Mouse (Mus musculus) midbrain, embryonic 16.5 days (tissue): ENCODE data around the gene Tmx4. TPM values are rescaled to one million over a fixed set of nuclear protein-coding genes. Genes with fewer than 3 reads are reported as not detected.

Source experiments
- ATAC-seq: fragments of 200-750 bp; cut with Nextera tagmentation; 2 replicates; pipeline ENCODE4 v1.8.0; 2017; ENCODE audit warnings: moderate TSS enrichment
- H3K27ac ChIP-seq: fragments of 300-500 bp; sonication (generic); 2 replicates; pipeline ENCODE4 v1.5.1; 2014; ENCODE audit warnings: mild to moderate bottlenecking, low read length, mixed read lengths
- H3K27me3 ChIP-seq: fragments of 300-500 bp; sonication (generic); 2 replicates; pipeline ENCODE4 v1.6.1; 2014; ENCODE audit warnings: low read depth, low read length, mixed read lengths; ENCODE audit not compliant: control insufficient read depth, insufficient read depth
- H3K36me3 ChIP-seq: fragments of 300-500 bp; sonication (generic); 2 replicates; pipeline ENCODE4 v1.6.1; 2014; ENCODE audit warnings: mild to moderate bottlenecking, low read length, moderate library complexity, mixed read lengths; ENCODE audit not compliant: control insufficient read depth, insufficient read depth
- H3K4me1 ChIP-seq: fragments of 300-500 bp; sonication (generic); 2 replicates; pipeline ENCODE4 v1.6.1; 2014; ENCODE audit warnings: mild to moderate bottlenecking, low read length, mixed read lengths; ENCODE audit not compliant: control insufficient read depth, insufficient read depth
- H3K4me2 ChIP-seq: fragments of 300-500 bp; sonication (generic); 2 replicates; pipeline ENCODE4 v1.6.1; 2014; ENCODE audit warnings: mild to moderate bottlenecking, low read length, mixed read lengths
- H3K4me3 ChIP-seq: fragments of 300-500 bp; sonication (generic); 2 replicates; pipeline ENCODE4 v1.5.1; 2014; ENCODE audit warnings: low read depth, mild to moderate bottlenecking, low read length, moderate library complexity, mixed read lengths
- H3K9ac ChIP-seq: fragments of 300-500 bp; sonication (generic); 2 replicates; pipeline ENCODE4 v1.6.1; 2014; ENCODE audit warnings: low read depth, low read length, mixed read lengths
- H3K9me3 ChIP-seq: fragments of 300-500 bp; sonication (generic); replicated peaks from 2 replicates; pipeline ENCODE4 v1.6.1; 2014; ENCODE audit warnings: mild to moderate bottlenecking, low read length, mixed read lengths; ENCODE audit not compliant: control insufficient read depth, poor library complexity, severe bottlenecking
- WGBS: fragments of 180-500 bp; shearing (Covaris S2); extraction: QIAGEN DNeasy Blood & Tissue Kit; methylation state at CpG from one replicate; pipeline ENCODE4 v1.1.7; 2014; 5-methylcytosine and 5-hydroxymethylcytosine counted together
- polyA plus RNA-seq: library from polyadenylated mRNA; unstranded; fragments of >200 nt; fragmentation: Nextera tagmentation; extraction: Ambion mirVana; gene quantifications from 2 replicates; pipeline ENCODE4 v1.2.1, GENCODE M21; 2015

Gene Tmx4
- polyA plus RNA-seq, 1 experiment from 2014 or later = 143 TPM

DNA sequence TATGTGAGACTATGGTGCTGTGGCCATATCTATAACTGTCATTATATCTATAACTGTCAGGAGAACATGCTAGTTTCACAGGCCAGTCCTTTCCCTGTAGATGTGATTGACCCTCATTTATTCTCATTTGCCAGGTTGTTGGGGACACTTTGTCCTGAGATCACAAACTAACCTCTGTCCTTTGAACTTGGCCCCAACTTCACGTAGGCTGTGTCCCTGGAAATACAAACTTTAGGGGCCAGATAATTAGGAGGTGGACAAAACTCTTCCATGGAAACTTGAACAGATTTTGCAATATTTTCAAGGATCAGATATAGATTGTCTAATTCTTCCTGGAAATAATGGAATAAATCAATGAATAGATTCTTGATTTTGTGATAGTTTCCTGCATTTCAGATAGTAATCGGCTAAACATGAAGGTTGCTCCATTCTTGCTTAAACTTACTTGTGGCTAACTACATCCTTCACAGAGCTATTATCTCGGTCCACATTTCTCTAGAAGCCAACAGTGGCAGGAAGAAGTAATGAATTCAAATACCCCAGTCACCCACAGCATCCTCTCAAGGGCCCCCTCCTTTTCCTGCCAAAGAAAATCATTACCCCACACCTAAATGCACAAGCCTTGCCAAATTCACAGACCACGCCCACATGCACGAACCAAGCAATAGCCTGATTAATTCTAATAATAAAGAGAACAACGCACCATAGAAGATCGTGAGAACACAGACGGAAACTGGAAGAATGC lies 99.5 kb downstream of the Tmx4 start:
- Histone ChIP-seq H3K9me3 (no peaks in the 10 kb centered on the region), H3K4me1 (no peaks in the 10 kb centered on the region), H3K27ac (no peak overlapping the region), H3K27me3 (no peaks in the 10 kb centered on the region), H3K36me3 (no peaks in the 10 kb centered on the region), H3K4me2 (no peak overlapping the region), H3K9ac (no peak overlapping the region), H3K4me3 (no peak overlapping the region)
- ATAC-seq = no peak
- WGBS = 77% methylated on average over 8 of the region's 8 CpGs

Other genes starting within 250 kb of the Tmx4 start
- 0.09 and 0.10 TPM in 2 replicates for gene Hao1, start 89.8 kb downstream of the Tmx4 start, polyA plus RNA-seq
- 35.8 and 35.9 TPM in 2 replicates for gene Plcb1, start 141.9 kb upstream of the Tmx4 start, polyA plus RNA-seq